Mouse (Mus musculus) embryonic facial prominence, embryonic 12.5 days (tissue): ENCODE results near the gene Rps9. TPM values are rescaled to one million over a fixed set of nuclear protein-coding genes. Genes with fewer than 3 reads are reported as not detected.
"Not testable (repeated sequence)": the region's sequence is repeated elsewhere in the genome, so short reads cannot be mapped to it uniquely, and the experiment has no call there.

Source experiments
- ATAC-seq: fragments of 200-750 bp; cut with Nextera tagmentation; 2 replicates; pipeline ENCODE4 v1.8.0; 2017; ENCODE audit not compliant: insufficient number of reproducible peaks, insufficient read depth, low FRiP score, low TSS enrichment
- H3K27ac ChIP-seq: fragments of 300-500 bp; sonication (generic); 2 replicates; pipeline ENCODE4 v1.5.1; 2016; ENCODE audit warnings: mild to moderate bottlenecking
- H3K27me3 ChIP-seq: fragments of 300-500 bp; sonication (generic); 2 replicates; pipeline ENCODE4 v1.6.1; 2016; ENCODE audit warnings: mild to moderate bottlenecking, moderate library complexity
- H3K36me3 ChIP-seq: fragments of 300-500 bp; sonication (generic); 2 replicates; pipeline ENCODE4 v1.6.1; 2016; ENCODE audit warnings: mild to moderate bottlenecking
- H3K4me1 ChIP-seq: fragments of 300-500 bp; sonication (generic); 2 replicates; pipeline ENCODE4 v1.6.1; 2016
- H3K4me2 ChIP-seq: fragments of 300-500 bp; sonication (generic); replicated peaks from 2 replicates; pipeline ENCODE4 v1.6.1; 2016; ENCODE audit warnings: mild to moderate bottlenecking, moderate library complexity
- H3K4me3 ChIP-seq: fragments of 300-500 bp; sonication (generic); 2 replicates; pipeline ENCODE4 v1.5.1; 2016; ENCODE audit warnings: mild to moderate bottlenecking
- H3K9ac ChIP-seq: fragments of 300-500 bp; sonication (generic); 2 replicates; pipeline ENCODE4 v1.6.1; 2016; ENCODE audit warnings: mild to moderate bottlenecking, moderate library complexity
- H3K9me3 ChIP-seq: fragments of 300-500 bp; sonication (generic); 2 replicates; pipeline ENCODE4 v1.6.1; 2016; ENCODE audit warnings: mild to moderate bottlenecking, moderate library complexity
- WGBS: fragments of 180-500 bp; shearing (Covaris S2); methylation state at CpG from one replicate; pipeline ENCODE4 v1.1.7; 2016; 5-methylcytosine and 5-hydroxymethylcytosine counted together
- polyA plus RNA-seq: library from polyadenylated mRNA; unstranded; fragments of >200 nt; fragmentation: Nextera tagmentation; extraction: Ambion mirVana; gene quantifications from 2 replicates; pipeline ENCODE4 v1.2.1, GENCODE M21; 2016

Rps9 gene
- polyA plus RNA-seq, 1 experiment from 2014 or later = 1,360 TPM

DNA sequence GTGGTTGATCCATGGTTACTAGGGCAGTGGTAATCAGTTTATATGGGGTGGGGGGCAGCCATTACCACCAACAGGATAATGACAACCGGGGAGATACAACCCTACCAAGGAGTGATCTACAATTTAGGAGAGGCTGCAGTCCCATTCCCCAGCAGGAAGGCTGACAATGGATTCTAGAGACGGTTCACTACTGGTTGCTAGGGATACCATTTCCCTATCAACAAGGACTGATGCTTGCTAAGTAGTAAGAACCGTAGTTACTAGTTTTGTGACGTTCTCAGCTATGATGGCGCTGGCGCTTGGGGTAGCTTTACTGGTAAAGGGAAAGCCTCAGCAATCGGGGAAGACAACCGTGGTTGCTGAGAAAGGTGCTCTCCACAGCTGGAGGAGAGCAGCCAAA is 19.1 kb upstream of the Rps9 start:
- H3K27ac ChIP-seq = no peak overlapping the region
- H3K4me1 ChIP-seq = no peaks in the 10 kb centered on the region
- no peaks in the 10 kb centered on the region for H3K27me3 ChIP-seq
- no peak overlapping the region for H3K9ac ChIP-seq
- no peak for ATAC-seq
- H3K4me2 ChIP-seq = no peak overlapping the region
- no peaks in the 10 kb centered on the region for H3K9me3 ChIP-seq
- no peak overlapping the region for H3K4me3 ChIP-seq
- peaks cover 48% of the 10 kb centered on the region for H3K36me3 ChIP-seq
- WGBS = 88% methylated on average over 8 of the region's 8 CpGs

DNA sequence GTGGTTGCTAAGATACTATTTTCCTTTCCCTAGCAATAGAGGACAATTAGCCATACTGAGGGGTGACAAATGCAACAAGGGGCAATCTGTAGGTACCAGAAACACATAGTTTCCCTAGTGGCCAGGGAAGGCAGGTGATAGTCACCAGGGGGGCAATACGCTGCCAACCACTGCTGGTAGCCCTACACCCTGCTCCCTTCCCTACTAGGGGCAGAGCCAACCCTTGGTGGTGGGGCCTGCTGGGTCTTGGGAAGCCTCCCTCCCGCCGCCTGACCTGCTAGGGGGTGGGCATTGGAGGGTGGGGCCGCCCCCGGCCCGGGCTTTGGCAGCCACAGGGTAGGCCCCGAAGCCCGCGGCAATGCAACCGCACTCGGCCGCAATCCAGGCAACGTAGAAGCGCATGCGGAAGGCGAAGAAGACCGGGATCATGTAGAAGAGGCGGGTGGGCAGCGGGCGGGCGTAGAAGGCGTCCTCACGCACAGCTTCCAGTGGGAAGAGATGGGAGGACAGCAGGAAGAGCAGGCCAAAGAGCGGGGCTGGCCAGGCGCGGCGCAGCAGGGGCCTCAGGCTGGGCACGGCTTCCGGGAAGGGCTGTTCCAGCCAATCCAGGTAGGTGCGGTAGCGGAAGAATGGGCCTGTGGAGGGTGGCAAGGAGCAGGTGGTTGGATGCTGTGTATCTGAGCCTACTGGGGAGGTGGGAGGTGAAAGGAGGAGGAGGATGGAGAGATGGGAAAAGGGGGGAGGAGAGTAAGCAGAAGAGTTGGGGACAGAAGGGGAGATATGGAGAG is 18.2 kb upstream of the Rps9 start:
- Histone ChIP-seq H3K4me1 (no peaks in the 10 kb centered on the region), H3K4me3 (no peak overlapping the region), H3K27ac (no peak overlapping the region), H3K36me3 (peaks cover 42% of the 10 kb centered on the region), H3K27me3 (no peaks in the 10 kb centered on the region), H3K9ac (no peak overlapping the region), H3K4me2 (no peak overlapping the region), H3K9me3 (no peaks in the 10 kb centered on the region)
- 81% methylated on average over 30 of the region's 31 CpGs for WGBS
- ATAC-seq = no peak

DNA sequence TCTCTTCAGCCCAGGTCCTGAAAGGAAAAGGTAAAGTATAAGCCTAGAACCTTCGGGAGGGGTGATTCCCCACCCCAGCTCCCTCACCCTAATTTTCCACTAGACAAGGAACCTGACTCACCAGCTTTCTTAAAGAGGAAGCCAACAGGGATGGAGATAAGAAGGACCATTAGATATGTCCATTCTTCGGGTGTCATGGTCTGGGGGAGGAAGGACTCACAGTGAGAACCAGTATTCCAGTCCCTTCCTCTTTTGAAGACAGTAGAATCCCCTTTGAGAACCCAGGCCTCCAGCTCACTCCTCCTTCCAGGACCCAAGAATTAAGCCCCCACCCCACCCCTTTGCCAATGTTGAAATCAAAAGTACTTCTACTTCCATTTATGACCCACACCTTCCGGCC is 11.9 kb upstream of the Rps9 start:
- Histone ChIP-seq H3K27ac (peak overlapping the region; percentile 97), H3K9ac (peak overlapping the region; percentile 92), H3K9me3 (no peaks in the 10 kb centered on the region), H3K4me2 (peak overlapping the region; percentile 77), H3K4me3 (peak overlapping the region; percentile 69), H3K27me3 (no peaks in the 10 kb centered on the region), H3K4me1 (peaks cover 21% of the 10 kb centered on the region), H3K36me3 (peaks cover 25% of the 10 kb centered on the region)
- no peak for ATAC-seq
- 31% methylated on average over 3 of the region's 3 CpGs for WGBS

DNA sequence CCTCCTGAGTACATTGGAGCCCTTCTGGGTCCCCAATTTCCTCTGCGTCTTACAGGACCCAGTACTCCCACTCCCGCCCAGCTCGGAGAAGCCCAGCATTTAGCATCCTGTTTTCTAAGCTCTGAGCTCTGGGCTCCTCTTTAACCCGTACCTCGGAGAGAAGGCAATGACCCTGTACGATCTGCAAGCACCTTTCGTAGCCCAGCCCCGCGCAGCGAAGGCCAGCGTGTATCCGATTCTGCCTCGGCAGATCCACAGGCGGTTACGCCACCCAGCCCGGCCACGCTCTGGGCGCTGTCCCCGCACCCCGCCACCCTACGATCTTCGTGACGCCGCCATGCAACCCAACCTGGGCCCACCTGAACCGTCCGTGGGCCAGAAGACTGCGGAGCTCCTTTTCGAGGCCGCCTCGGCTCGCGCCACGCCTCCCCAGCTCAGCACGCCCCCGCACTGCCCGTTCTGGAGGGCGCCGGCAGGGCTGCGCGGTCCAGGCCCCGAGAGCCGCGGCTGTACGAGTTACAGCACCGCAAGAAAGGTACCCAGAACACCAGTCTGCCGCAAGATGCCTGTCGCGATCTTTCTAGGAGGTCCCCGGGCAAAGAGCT is 11.3 kb upstream of the Rps9 start, which contains the start of gene Tsen34:
TSS of gene Tsen34 (plus strand) at position 482 of the 605 bp plus-strand sequence.
- H3K4me2 ChIP-seq = peak within 1 kb of the TSS; percentile 77
- peaks cover 25% of the 10 kb centered on the region for H3K36me3 ChIP-seq
- under 1% methylated on average over 49 of the region's 49 CpGs for WGBS
- H3K9ac ChIP-seq = peak within 1 kb of the TSS; percentile 92
- peaks cover 21% of the 10 kb centered on the region for H3K4me1 ChIP-seq
- peak within 1 kb of the TSS; percentile 69 for H3K4me3 ChIP-seq
- no peaks in the 10 kb centered on the region for H3K9me3 ChIP-seq
- ATAC-seq = peak; percentile 74
- H3K27ac ChIP-seq = peak within 1 kb of the TSS; percentile 97
- no peaks in the 10 kb centered on the region for H3K27me3 ChIP-seq

DNA sequence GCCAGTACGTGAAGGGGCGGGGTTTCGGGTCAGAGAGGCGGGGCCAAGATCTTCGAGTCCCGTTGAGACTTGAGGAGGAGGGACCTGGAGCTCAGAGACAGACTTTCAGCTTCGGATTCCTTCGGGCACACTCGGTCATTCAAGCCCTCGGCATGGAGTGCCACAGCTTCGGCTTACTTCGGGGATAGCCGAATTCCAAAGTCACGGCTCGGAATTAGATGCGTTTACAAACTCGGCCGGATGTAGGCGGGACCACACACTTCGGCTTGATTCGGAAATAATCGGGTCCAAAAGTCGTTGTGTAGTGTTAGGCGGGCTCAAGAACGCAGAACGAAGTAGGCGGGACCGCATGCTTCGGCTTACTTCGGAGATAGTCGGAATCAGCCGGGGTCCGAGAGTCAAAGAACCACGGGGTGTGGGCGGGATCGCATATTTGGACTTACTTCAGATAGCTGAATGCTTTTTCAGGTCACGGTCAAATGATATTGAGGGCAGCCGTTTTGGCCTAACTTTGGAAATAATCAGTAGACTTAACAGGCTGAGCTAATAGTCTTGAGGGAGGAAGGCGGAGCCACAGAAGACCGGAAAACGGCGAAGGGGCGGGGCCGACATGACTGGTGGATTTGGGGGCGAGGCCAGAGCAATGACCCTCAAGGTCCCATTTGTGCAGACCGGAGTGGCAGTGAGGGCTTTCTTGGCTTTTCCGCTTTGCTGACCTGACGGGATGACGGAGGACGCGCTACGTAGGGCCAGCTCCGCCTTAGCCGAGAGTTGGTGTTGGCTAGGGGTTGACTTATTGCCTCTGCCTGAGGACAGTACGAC is 10.6 kb upstream of the Rps9 start, which contains the start of gene Mboat7:
TSS of gene Mboat7 (minus strand) at position 537 of the 822 bp plus-strand sequence.
- H3K27me3 ChIP-seq = no peaks in the 10 kb centered on the region
- peak within 1 kb of the TSS; percentile 97 for H3K27ac ChIP-seq
- H3K4me3 ChIP-seq = peak within 1 kb of the TSS; percentile 69
- peak within 1 kb of the TSS; percentile 77 for H3K4me2 ChIP-seq
- peak within 1 kb of the TSS; percentile 92 for H3K9ac ChIP-seq
- peaks cover 21% of the 10 kb centered on the region for H3K4me1 ChIP-seq
- under 1% methylated on average over 55 of the region's 55 CpGs for WGBS
- peaks cover 26% of the 10 kb centered on the region for H3K36me3 ChIP-seq
- H3K9me3 ChIP-seq = no peaks in the 10 kb centered on the region
- peak; percentile 88 for ATAC-seq

DNA sequence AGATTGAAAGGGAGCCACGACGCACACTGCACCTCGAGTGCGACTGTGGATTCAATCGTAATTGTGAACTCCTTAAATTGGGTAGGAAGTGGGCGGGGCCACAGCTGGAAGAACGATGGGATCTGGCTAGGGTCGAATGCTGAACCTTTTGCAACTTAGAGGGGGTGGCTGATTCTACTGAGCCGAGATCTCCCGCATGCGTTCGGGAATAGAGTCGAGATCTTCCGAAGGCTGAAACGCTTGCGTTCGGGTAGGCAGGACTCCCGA is 10.1 kb upstream of the Rps9 start:
- Histone ChIP-seq H3K4me1 (peaks cover 21% of the 10 kb centered on the region), H3K27me3 (no peaks in the 10 kb centered on the region), H3K36me3 (peaks cover 28% of the 10 kb centered on the region), H3K4me2 (peak overlapping the region; percentile 77), H3K9ac (peak overlapping the region; percentile 92), H3K4me3 (peak overlapping the region; percentile 69), H3K27ac (peak overlapping the region; percentile 97), H3K9me3 (no peaks in the 10 kb centered on the region)
- ATAC-seq = no peak
- WGBS = under 1% methylated on average over 18 of the region's 18 CpGs

DNA sequence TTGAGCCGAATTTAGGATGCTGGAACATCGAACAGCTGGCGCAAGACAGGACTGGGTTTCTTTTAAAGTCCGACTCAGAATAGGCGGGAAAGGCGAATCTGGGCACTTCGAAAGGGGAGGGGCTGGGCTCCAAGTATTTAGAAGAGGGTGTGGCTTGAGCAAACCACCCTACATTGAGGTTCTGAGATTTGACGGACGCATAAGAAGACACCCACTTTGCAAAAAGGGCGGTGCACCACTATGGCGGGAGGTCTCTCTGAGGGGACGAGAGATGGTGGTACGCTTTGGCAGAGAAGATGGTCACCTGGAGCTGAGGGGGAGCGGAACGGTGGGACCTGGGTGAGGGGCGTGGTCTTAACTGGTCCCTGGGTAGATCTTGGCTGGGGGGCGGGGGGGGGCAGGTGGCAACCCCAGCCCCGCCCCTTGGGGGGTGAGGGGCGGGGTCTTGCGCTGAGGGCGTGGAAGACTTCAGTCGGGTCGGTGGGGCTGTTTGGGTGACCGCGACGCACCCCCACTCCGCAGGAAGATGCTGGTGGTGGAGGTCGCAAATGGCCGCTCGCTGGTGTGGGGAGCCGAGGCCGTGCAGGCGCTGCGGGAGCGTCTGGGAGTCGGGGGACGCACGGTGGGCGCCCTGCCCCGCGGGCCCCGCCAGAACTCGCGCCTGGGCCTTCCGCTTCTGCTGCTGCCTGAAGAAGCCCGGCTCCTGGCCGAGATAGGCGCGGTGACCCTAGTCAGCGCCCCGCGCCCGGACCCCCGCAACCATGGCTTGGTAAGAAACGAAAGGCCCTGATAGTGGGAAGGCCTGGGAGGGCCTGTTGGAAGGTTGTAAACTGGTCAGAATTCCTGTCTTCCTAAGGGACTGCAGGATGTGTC is 9.5 kb upstream of the Rps9 start:
- WGBS = 0% methylated on average over 42 of the region's 55 CpGs
- ATAC-seq = peak; percentile 47
- Histone ChIP-seq H3K4me3 (peak overlapping the region; percentile 69), H3K9me3 (no peaks in the 10 kb centered on the region), H3K4me1 (peaks cover 21% of the 10 kb centered on the region), H3K27ac (peak overlapping the region; percentile 97), H3K36me3 (peaks cover 29% of the 10 kb centered on the region), H3K9ac (peak overlapping the region; percentile 92), H3K4me2 (peak overlapping the region; percentile 77), H3K27me3 (no peaks in the 10 kb centered on the region)

DNA sequence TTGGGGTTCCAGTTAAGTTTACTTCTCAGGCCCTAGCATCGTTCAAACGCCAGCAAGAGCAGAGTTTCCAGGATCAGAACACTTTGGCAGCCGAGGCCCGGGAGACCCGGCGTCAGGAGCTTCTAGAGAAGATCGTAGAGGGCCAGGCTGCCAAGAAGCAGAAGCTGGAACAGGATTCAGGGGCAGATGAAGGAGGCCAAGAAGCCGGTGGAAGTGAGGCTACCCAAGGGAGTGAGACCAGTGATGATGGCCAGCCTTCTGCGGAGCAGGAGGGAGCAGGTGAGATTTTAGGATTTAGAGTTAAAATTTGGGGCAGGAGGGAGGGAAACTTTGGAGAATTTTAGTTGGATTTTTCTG is 8.9 kb upstream of the Rps9 start:
- H3K4me1 ChIP-seq = peaks cover 21% of the 10 kb centered on the region
- peak overlapping the region; percentile 77 for H3K4me2 ChIP-seq
- peak overlapping the region; percentile 69 for H3K4me3 ChIP-seq
- not testable (repeated sequence) for ATAC-seq, H3K9me3 ChIP-seq, H3K27me3 ChIP-seq
- peaks cover 35% of the 10 kb centered on the region for H3K36me3 ChIP-seq
- 4% methylated on average over 9 of the region's 9 CpGs for WGBS
- H3K27ac ChIP-seq = peak overlapping the region; percentile 97
- peak overlapping the region; percentile 92 for H3K9ac ChIP-seq

DNA sequence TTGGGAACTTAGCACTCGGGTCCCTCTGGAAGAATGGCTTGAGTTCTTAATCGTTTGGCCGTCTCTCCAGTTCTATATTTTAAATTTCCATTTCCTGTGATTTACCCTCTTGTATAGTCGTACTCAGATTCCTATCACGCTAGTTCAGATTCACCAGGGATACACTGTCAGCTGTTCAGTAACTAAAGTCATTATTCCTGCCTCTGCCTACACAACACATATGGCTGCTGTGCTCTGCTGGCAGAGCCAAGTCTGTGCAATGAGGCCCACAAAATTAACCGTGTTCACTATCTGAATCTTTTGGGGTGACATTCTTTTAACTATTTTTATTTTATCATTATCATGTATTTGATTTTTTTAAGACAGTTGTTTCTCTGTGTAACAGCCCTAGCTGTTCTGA is 5.3 kb upstream of the Rps9 start:
- Histone ChIP-seq H3K9me3 (no peaks in the 10 kb centered on the region), H3K36me3 (peaks cover 49% of the 10 kb centered on the region), H3K4me1 (peaks cover 10% of the 10 kb centered on the region; the same call in 1 of the 2 replicates), H3K27me3 (no peaks in the 10 kb centered on the region), H3K9ac (no peak overlapping the region), H3K4me3 (no peak overlapping the region), H3K27ac (no peak overlapping the region), H3K4me2 (no peak overlapping the region)
- ATAC-seq = no peak
- 94% methylated on average over 6 of the region's 6 CpGs for WGBS

DNA sequence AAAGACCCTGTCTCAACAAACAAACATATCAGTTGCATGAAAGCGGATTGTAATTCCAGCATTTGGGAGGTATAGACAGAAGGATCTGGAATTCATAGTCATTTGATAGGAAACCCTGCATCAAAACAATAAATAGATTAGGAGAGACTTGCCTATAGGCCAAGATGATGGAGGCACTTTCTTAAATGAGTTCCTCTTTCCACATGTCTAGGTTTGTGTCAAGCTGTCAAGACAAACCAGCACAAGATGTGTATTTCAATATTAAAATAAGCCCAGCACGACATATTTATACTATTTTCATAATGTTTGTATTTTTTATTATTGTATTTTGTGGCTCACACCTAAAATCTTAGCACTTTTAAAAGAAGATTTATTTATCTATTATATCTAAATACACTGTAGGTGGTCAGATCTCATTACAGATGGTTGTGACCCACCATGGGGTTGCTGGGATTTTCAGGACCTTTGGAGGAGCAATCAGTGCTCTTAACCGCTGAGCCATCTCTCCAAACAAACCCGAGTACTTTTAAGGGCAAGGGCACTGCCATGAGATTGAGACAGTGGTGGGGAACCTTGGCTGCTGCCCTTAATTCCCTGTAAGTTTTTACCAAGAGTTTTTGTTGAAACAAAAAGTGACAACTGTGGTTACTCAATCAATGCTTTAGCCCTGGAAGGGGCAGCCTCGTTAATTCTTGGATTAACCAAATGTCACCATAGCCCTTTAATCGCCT is 480 bp upstream of the Rps9 start:
- Histone ChIP-seq H3K36me3 (peaks cover 55% of the 10 kb centered on the region), H3K9me3 (no peaks in the 10 kb centered on the region)
- 20% methylated on average over 6 of the region's 6 CpGs for WGBS

More for the DNA sequence above, 480 bp upstream of the Rps9 start:
- H3K27me3 ChIP-seq = no peaks in the 10 kb centered on the region
- H3K27ac ChIP-seq = peak overlapping the region; percentile 94; the same call in 1 of the 2 replicates
- peaks cover 5% of the 10 kb centered on the region for H3K4me1 ChIP-seq
- H3K9ac ChIP-seq = peak overlapping the region; percentile 94
- ATAC-seq = peak; percentile 22; the same call in 1 of the 2 replicates
- peak overlapping the region; percentile 42 for H3K4me2 ChIP-seq
- peak overlapping the region; percentile 93 for H3K4me3 ChIP-seq
